ENCODE assay signal across 21 mouse cellular contexts in the genomic region with DNA sequence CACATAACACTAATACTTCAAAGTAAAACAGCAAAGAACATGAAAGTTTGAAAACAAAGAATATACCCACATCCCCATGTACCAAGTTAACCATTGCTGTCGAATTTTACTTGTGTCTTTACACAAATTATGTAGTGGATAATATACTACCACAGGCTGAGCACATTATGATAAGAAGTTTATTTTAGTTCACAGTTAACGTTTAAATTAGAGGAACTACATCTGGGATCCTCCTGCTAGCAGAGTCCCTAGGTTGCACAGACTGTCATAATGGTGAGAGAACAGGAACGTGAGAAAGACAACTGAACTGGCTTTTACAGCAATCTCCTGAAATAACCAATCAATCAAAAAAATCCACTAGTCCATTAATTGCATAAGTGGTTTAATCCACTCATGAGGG. TPM values are rescaled to one million over a fixed set of nuclear protein-coding genes. Genes with fewer than 3 reads are reported as not detected.
DNase-seq lines count a peak whose midpoint lies in the region; ATAC-seq and TF ChIP-seq lines count a peak whose summit lies in the region.
"Had no signal": no experiment of that assay in that cellular context is flagged by ENCODE, and none has a peak within 500 bp of the region (broad histone marks: within the 10 kb centered on the region; RNA-seq: fewer than 3 reads in every experiment).

No protein-coding gene starts in this region.

- WGBS in intestine, postnatal 0 days, result 55% methylated on average over 3 of the region's 3 CpGs

- TF ChIP-seq CTCF in MEL (IDR thresholded peaks at IDR 0.05 in 2 of 3, conservative IDR thresholded peaks at IDR 0.05 in 1 of 3; ENCODE audit: control insufficient read depth in 1 of 3, insufficient read depth in 1 of 3, low read depth in 2 of 3, low read length in 3 of 3, poor library complexity in 1 of 3, severe bottlenecking in 1 of 3), result no peak
- TF ChIP-seq CTCF in intestine, postnatal 0 days (IDR thresholded peaks at IDR 0.05; ENCODE audit: low read depth), result no peak

- H3K27me3 ChIP-seq in MEL (ENCODE audit: control insufficient read depth in 1 of 2, insufficient read depth in 2 of 2, low read length in 2 of 2), result no peaks in the 10 kb centered on the region
- no peaks in the 10 kb centered on the region for H3K27me3 ChIP-seq in intestine, postnatal 0 days (replicated peaks; ENCODE audit: control insufficient read depth, insufficient read depth, low read length)
- H3K27me3 ChIP-seq: CH12.LX had no signal

- peaks cover 0 to 5% of the 10 kb centered on the region in 2 experiments; a peak in 2 of 4 replicates for H3K4me1 ChIP-seq in MEL (ENCODE audit: control insufficient read depth in 1 of 2, insufficient read depth in 2 of 2, low read length in 2 of 2)
- H3K4me1 ChIP-seq in intestine, postnatal 0 days (replicated peaks; ENCODE audit: control insufficient read depth, insufficient read depth, low read length), result no peaks in the 10 kb centered on the region

- TF ChIP-seq EP300 in MEL (IDR thresholded peaks at IDR 0.05; ENCODE audit: low read depth in 1 of 2, low read length in 2 of 2), result peak; percentile 43 to 56; a peak in 3 of 4 replicates

- H3K27ac ChIP-seq in MEL (ENCODE audit: control insufficient read depth, low read depth, low read length), result no peak overlapping the region; the same call in 1 of the 2 replicates
- H3K27ac ChIP-seq in intestine, postnatal 0 days (ENCODE audit: low read depth, low read length), result no peak overlapping the region

- no peak for ATAC-seq in intestine, postnatal 0 days
- ATAC-seq: activated CD4-positive, CD25-positive, alpha-beta regulatory T cell, adult 4 months; CD4-positive, CD25-positive, alpha-beta regulatory T cell, adult 4 months; Patski had no signal

- DNase-seq in MEL (ENCODE audit: low read depth, low spot score), result peak; percentile 74
- peak; percentile 59 for DNase-seq in MEL-GATA-1-ER (ENCODE audit: extremely low read depth, low read depth)
- no peak for DNase-seq in ovary, postnatal 14 days (ENCODE audit: low spot score)
- DNase-seq: adrenal gland, adult 2 months; adrenal gland, adult 8-10 months; adrenal gland, postnatal 10 days; adrenal gland, postnatal 14 days; adrenal gland, postnatal 25 days; adrenal gland, postnatal 36 days; B cell, adult 2 months; cerebellum, adult 11 months; cerebellum, adult 11-12 months; cerebellum, adult 18-20 months; cerebellum, adult 2 months; cerebellum, adult 8-10 months had no signal

- no peak overlapping the region for H3K9ac ChIP-seq in MEL (ENCODE audit: control insufficient read depth, low read depth, low read length, poor library complexity, severe bottlenecking)
- no peak overlapping the region for H3K9ac ChIP-seq in intestine, postnatal 0 days (ENCODE audit: low read depth, low read length)

- H3K4me3 ChIP-seq in MEL (ENCODE audit: control insufficient read depth in 1 of 2, insufficient read depth in 1 of 2, low read depth in 2 of 2, low read length in 2 of 2), result peak overlapping the region in 1 of 2 experiments; percentile 1; a peak in 1 of 4 replicates
- H3K4me3 ChIP-seq in intestine, postnatal 0 days (ENCODE audit: low read depth, low read length), result no peak overlapping the region

- no peaks in the 10 kb centered on the region for H3K79me2 ChIP-seq in MEL (ENCODE audit: control insufficient read depth, insufficient read depth, low read length, poor library complexity)

- no peaks in the 10 kb centered on the region for H3K9me3 ChIP-seq in MEL (replicated peaks; ENCODE audit: insufficient read depth, low read length)
- no peaks in the 10 kb centered on the region for H3K9me3 ChIP-seq in intestine, postnatal 0 days (ENCODE audit: control insufficient read depth)
- H3K9me3 ChIP-seq: G1E had no signal

- TF ChIP-seq POLR2A in MEL (IDR thresholded peaks at IDR 0.05; ENCODE audit: control insufficient read depth in 1 of 2, insufficient read depth in 1 of 2, low read depth in 1 of 2, low read length in 2 of 2, poor library complexity in 1 of 2), result no peak

- H3K4me2 ChIP-seq in intestine, postnatal 0 days (replicated peaks; ENCODE audit: low read depth), result no peak overlapping the region

- H3K36me3 ChIP-seq in MEL (ENCODE audit: control insufficient read depth in 1 of 2, insufficient read depth in 2 of 2, low read length in 2 of 2), result peaks cover 0 to 8% of the 10 kb centered on the region in 2 experiments; a peak in 2 of 4 replicates
- no peaks in the 10 kb centered on the region for H3K36me3 ChIP-seq in intestine, postnatal 0 days (ENCODE audit: control insufficient read depth, insufficient read depth)
- H3K36me3 ChIP-seq: G1E had no signal

- no peak for TF ChIP-seq RAD21 in MEL (IDR thresholded peaks at IDR 0.05; ENCODE audit: low read depth, low read length)

TF ChIP-seq in MEL, 35 proteins besides CTCF, POLR2A, EP300 and RAD21:
- peak; percentile 54 for TF ChIP-seq GATA1 (IDR thresholded peaks at IDR 0.05; ENCODE audit: low read depth, low read length)
- no peak for TF ChIP-seq NELFE (IDR thresholded peaks at IDR 0.05; ENCODE audit: low read depth, low read length)
- 0 out of 2 replicates have a peak, but pooled peaks have one; percentile 42 for TF ChIP-seq MYB (IDR thresholded peaks at IDR 0.05; ENCODE audit: low read depth, low read length)
- TF ChIP-seq CHD2 (IDR thresholded peaks at IDR 0.05; ENCODE audit: low read length), result no peak
- no peak for TF ChIP-seq ZC3H11A (IDR thresholded peaks at IDR 0.05; ENCODE audit: low read depth, low read length)
- no peak for TF ChIP-seq E2F4 (IDR thresholded peaks at IDR 0.05; ENCODE audit: borderline replicate concordance, low read depth, low read length)
- no peak for TF ChIP-seq ZMIZ1 (IDR thresholded peaks at IDR 0.05; ENCODE audit: low read depth, low read length)
- TF ChIP-seq SIN3A (IDR thresholded peaks at IDR 0.05; ENCODE audit: low read length), result 0 out of 2 replicates have a peak, but pooled peaks have one; percentile 36
- 0 out of 2 replicates have a peak, but pooled peaks have one; percentile 12 for TF ChIP-seq TBP (IDR thresholded peaks at IDR 0.05; ENCODE audit: low read depth, low read length)
- no peak for TF ChIP-seq MYC (IDR thresholded peaks at IDR 0.05; ENCODE audit: low read depth, low read length)
- TF ChIP-seq ETS1 (IDR thresholded peaks at IDR 0.05; ENCODE audit: low read depth, low read length), result 0 out of 2 replicates have a peak, but pooled peaks have one; percentile 17
- TF ChIP-seq ZKSCAN1 (IDR thresholded peaks at IDR 0.05; ENCODE audit: low read depth, low read length), result no peak
- TF ChIP-seq BHLHE40 (IDR thresholded peaks at IDR 0.05; ENCODE audit: borderline replicate concordance, low read depth, low read length), result no peak; the same call in 1 of the 2 replicates
- TF ChIP-seq MXI1 (IDR thresholded peaks at IDR 0.05; ENCODE audit: low read depth, low read length), result no peak
- no peak for TF ChIP-seq MAFK (IDR thresholded peaks at IDR 0.05; ENCODE audit: borderline replicate concordance, low read depth, low read length)
- no peak for TF ChIP-seq POLR2AphosphoS2 (IDR thresholded peaks at IDR 0.05; ENCODE audit: low read length)
- TF ChIP-seq CHD1 (IDR thresholded peaks at IDR 0.05; ENCODE audit: low read depth, low read length), result no peak
- TF ChIP-seq HCFC1 (IDR thresholded peaks at IDR 0.05; ENCODE audit: low read depth, low read length), result no peak

RNA-seq across cellular contexts. Expression of gene Eif2ak1, which starts 10.3 kb away (rescaled TPM):
- 13.9 and 14.8 TPM in 2 replicates for total RNA-seq in MEL (2012; rRNA removed)
- polyA plus RNA-seq in MEL (2012; ENCODE audit: insufficient read depth in 1 of 2, insufficient read length in 2 of 2, low read depth in 1 of 2, low replicate concordance in 2 of 2, missing spikeins in 1 of 2), result 10 to 100 TPM; 26.7 to 33.5 TPM
- 24.1 and 25.2 TPM in 2 replicates for polyA plus RNA-seq in intestine, postnatal 0 days (2015; fragmentation: Nextera tagmentation; extraction: Ambion mirVana)
